Mouse (Mus musculus): ENCODE measurements around the gene Ctnnd2. TPM values are rescaled to one million over a fixed set of nuclear protein-coding genes. Genes with fewer than 3 reads are reported as not detected.

The Ctnnd2 gene
- polyA plus RNA-seq, 1 experiment from 2014 or later, result 0.16 TPM

- Histone ChIP-seq H3K36me3 (no peaks in the 10 kb centered on the region), H3K27me3 (no peaks in the 10 kb centered on the region), H3K27ac (no peak overlapping the region), H3K4me3 (replicated peaks) (no peak overlapping the region), H3K9me3 (replicated peaks) (no peaks in the 10 kb centered on the region), H3K4me2 (no peak overlapping the region), H3K4me1 (replicated peaks) (no peaks in the 10 kb centered on the region), H3K9ac (no peak overlapping the region)
- no peak for DNase-seq
- no peak for ATAC-seq (ENCODE audit: low read depth)
Observed at GRCm38 (mm10) chr15:30190872-30191271, 18.5 kb downstream of the Ctnnd2 start.

GRCm38 (mm10) chr15:30191931-30192668 lies 19.7 kb downstream of the Ctnnd2 start:
- WGBS (ENCODE audit: insufficient replicate concordance), result 54% methylated on average over 5 of the region's 5 CpGs
- H3K9ac ChIP-seq, result no peak overlapping the region
- no peak overlapping the region for H3K4me2 ChIP-seq
- ATAC-seq (ENCODE audit: low read depth), result no peak
- H3K27me3 ChIP-seq, result no peaks in the 10 kb centered on the region
- no peak overlapping the region for H3K4me3 ChIP-seq (replicated peaks)
- H3K9me3 ChIP-seq (replicated peaks), result no peaks in the 10 kb centered on the region
- DNase-seq, result no peak
- no peak overlapping the region for H3K27ac ChIP-seq
- no peaks in the 10 kb centered on the region for H3K36me3 ChIP-seq
- no peaks in the 10 kb centered on the region for H3K4me1 ChIP-seq (replicated peaks)

- Histone ChIP-seq H3K27me3 (no peaks in the 10 kb centered on the region), H3K36me3 (no peaks in the 10 kb centered on the region), H3K4me2 (no peak overlapping the region), H3K4me1 (replicated peaks) (no peaks in the 10 kb centered on the region), H3K27ac (no peak overlapping the region), H3K4me3 (replicated peaks) (no peak overlapping the region), H3K9ac (no peak overlapping the region), H3K9me3 (replicated peaks) (no peaks in the 10 kb centered on the region)
- DNase-seq (no peak), ATAC-seq (ENCODE audit: low read depth) (no peak)
- WGBS (ENCODE audit: insufficient replicate concordance), result 66% methylated on average over 3 of the region's 3 CpGs
Observed at GRCm38 (mm10) chr15:30198429-30198828, 26.0 kb downstream of the Ctnnd2 start.

GRCm38 (mm10) chr15:30199785-30200184 lies 27.4 kb downstream of the Ctnnd2 start:
- Histone ChIP-seq H3K4me2 (no peak overlapping the region), H3K9ac (no peak overlapping the region), H3K4me1 (replicated peaks) (no peaks in the 10 kb centered on the region), H3K9me3 (replicated peaks) (no peaks in the 10 kb centered on the region), H3K36me3 (no peaks in the 10 kb centered on the region), H3K27me3 (no peaks in the 10 kb centered on the region), H3K27ac (no peak overlapping the region), H3K4me3 (replicated peaks) (no peak overlapping the region)
- no peak for ATAC-seq (ENCODE audit: low read depth)
- WGBS (ENCODE audit: insufficient replicate concordance), result 73% methylated on average over 1 of the region's 1 CpGs
- no peak for DNase-seq

GRCm38 (mm10) chr15:30201211-30201610 lies 28.8 kb downstream of the Ctnnd2 start:
- Histone ChIP-seq H3K27me3 (no peaks in the 10 kb centered on the region), H3K27ac (no peak overlapping the region), H3K4me3 (replicated peaks) (no peak overlapping the region), H3K36me3 (no peaks in the 10 kb centered on the region), H3K4me2 (no peak overlapping the region), H3K9me3 (replicated peaks) (no peaks in the 10 kb centered on the region), H3K9ac (no peak overlapping the region), H3K4me1 (replicated peaks) (no peaks in the 10 kb centered on the region)
- ATAC-seq (ENCODE audit: low read depth) (no peak), DNase-seq (no peak)
- WGBS (ENCODE audit: insufficient replicate concordance), result 77% methylated on average over 2 of the region's 2 CpGs

- 83% methylated on average over 3 of the region's 3 CpGs for WGBS (ENCODE audit: insufficient replicate concordance)
- no peak overlapping the region for H3K4me3 ChIP-seq (replicated peaks)
Observed at GRCm38 (mm10) chr15:30201617-30202016, 29.2 kb downstream of the Ctnnd2 start.

GRCm38 (mm10) chr15:30212746-30213145 lies 40.4 kb downstream of the Ctnnd2 start:
- H3K27me3 ChIP-seq, result no peaks in the 10 kb centered on the region
- no peak overlapping the region for H3K4me3 ChIP-seq (replicated peaks)
- 78% methylated on average over 5 of the region's 5 CpGs for WGBS (ENCODE audit: insufficient replicate concordance)
- ATAC-seq (ENCODE audit: low read depth) (no peak), DNase-seq (no peak)
- no peaks in the 10 kb centered on the region for H3K9me3 ChIP-seq (replicated peaks)
- H3K27ac ChIP-seq, result no peak overlapping the region
- H3K9ac ChIP-seq, result no peak overlapping the region
- no peaks in the 10 kb centered on the region for H3K4me1 ChIP-seq (replicated peaks)
- H3K36me3 ChIP-seq, result no peaks in the 10 kb centered on the region
- H3K4me2 ChIP-seq, result no peak overlapping the region

More at GRCm38 (mm10) chr15:30201617-30202016, 29.2 kb downstream of the Ctnnd2 start:
- H3K4me1 ChIP-seq (replicated peaks), result no peaks in the 10 kb centered on the region
- H3K27me3 ChIP-seq, result no peaks in the 10 kb centered on the region
- no peak overlapping the region for H3K9ac ChIP-seq
- no peak for DNase-seq
- H3K36me3 ChIP-seq, result no peaks in the 10 kb centered on the region
- no peaks in the 10 kb centered on the region for H3K9me3 ChIP-seq (replicated peaks)
- no peak for ATAC-seq (ENCODE audit: low read depth)
- H3K27ac ChIP-seq, result no peak overlapping the region
- H3K4me2 ChIP-seq, result no peak overlapping the region

- DNase-seq (no peak), ATAC-seq (ENCODE audit: low read depth) (no peak)
- no peaks in the 10 kb centered on the region for H3K9me3 ChIP-seq (replicated peaks)
- H3K4me1 ChIP-seq (replicated peaks), result no peaks in the 10 kb centered on the region
- no peak overlapping the region for H3K4me2 ChIP-seq
- WGBS (ENCODE audit: insufficient replicate concordance), result 65% methylated on average over 4 of the region's 4 CpGs
- no peak overlapping the region for H3K4me3 ChIP-seq (replicated peaks)
- no peak overlapping the region for H3K9ac ChIP-seq
- no peak overlapping the region for H3K27ac ChIP-seq
- H3K27me3 ChIP-seq, result no peaks in the 10 kb centered on the region
- H3K36me3 ChIP-seq, result no peaks in the 10 kb centered on the region
Observed at GRCm38 (mm10) chr15:30215871-30216270, 43.5 kb downstream of the Ctnnd2 start.

- H3K36me3 ChIP-seq, result no peaks in the 10 kb centered on the region
- H3K9me3 ChIP-seq (replicated peaks), result no peaks in the 10 kb centered on the region
- no peak overlapping the region for H3K9ac ChIP-seq
- no peak overlapping the region for H3K27ac ChIP-seq
- H3K27me3 ChIP-seq, result no peaks in the 10 kb centered on the region
- whole genome bisulfite sequencing (ENCODE audit: insufficient replicate concordance), result 77% methylated on average over 4 of the region's 4 CpGs
- DNase-seq (no peak), ATAC-seq (ENCODE audit: low read depth) (no peak)
- H3K4me3 ChIP-seq (replicated peaks), result no peak overlapping the region
- H3K4me2 ChIP-seq, result no peak overlapping the region
- H3K4me1 ChIP-seq (replicated peaks), result no peaks in the 10 kb centered on the region
Observed at GRCm38 (mm10) chr15:30229112-30229511, 56.7 kb downstream of the Ctnnd2 start.

GRCm38 (mm10) chr15:30235210-30236034 lies 63.0 kb downstream of the Ctnnd2 start:
- H3K4me1 ChIP-seq (replicated peaks), result no peaks in the 10 kb centered on the region
- no peak for ATAC-seq (ENCODE audit: low read depth)
- H3K27me3 ChIP-seq, result no peaks in the 10 kb centered on the region
- no peak overlapping the region for H3K4me2 ChIP-seq
- no peaks in the 10 kb centered on the region; the same call in 1 of the 2 replicates for H3K9me3 ChIP-seq (replicated peaks)
- no peaks in the 10 kb centered on the region for H3K36me3 ChIP-seq
- no peak for DNase-seq
- WGBS (ENCODE audit: insufficient replicate concordance), result 75% methylated on average over 10 of the region's 10 CpGs
- no peak overlapping the region for H3K9ac ChIP-seq
- H3K27ac ChIP-seq, result no peak overlapping the region
- no peak overlapping the region for H3K4me3 ChIP-seq (replicated peaks)

- no peak overlapping the region for H3K9ac ChIP-seq
- H3K4me3 ChIP-seq (replicated peaks), result no peak overlapping the region
- H3K4me1 ChIP-seq (replicated peaks), result no peaks in the 10 kb centered on the region
- H3K27ac ChIP-seq, result no peak overlapping the region
- H3K9me3 ChIP-seq (replicated peaks), result no peaks in the 10 kb centered on the region; the same call in 1 of the 2 replicates
- no peak overlapping the region for H3K4me2 ChIP-seq
- WGBS (ENCODE audit: insufficient replicate concordance), result 70% methylated on average over 2 of the region's 2 CpGs
- no peaks in the 10 kb centered on the region for H3K27me3 ChIP-seq
- H3K36me3 ChIP-seq, result no peaks in the 10 kb centered on the region
- DNase-seq (no peak), ATAC-seq (ENCODE audit: low read depth) (no peak)
Observed at GRCm38 (mm10) chr15:30240881-30241280, 68.5 kb downstream of the Ctnnd2 start.

Data from liver, embryonic 13.5 days (tissue).